Mouse (Mus musculus): Measurements from ENCODE around the gene Rad54l2. TPM values are rescaled to one million over a fixed set of nuclear protein-coding genes. Genes with fewer than 3 reads are reported as not detected.
A peak's percentile ranks its signal among the peaks of the same experiment; 100 is the strongest.

Rad54l2 gene
- polyA plus RNA-seq, 1 experiment from 2014 or later, result 3.9 TPM

DNA sequence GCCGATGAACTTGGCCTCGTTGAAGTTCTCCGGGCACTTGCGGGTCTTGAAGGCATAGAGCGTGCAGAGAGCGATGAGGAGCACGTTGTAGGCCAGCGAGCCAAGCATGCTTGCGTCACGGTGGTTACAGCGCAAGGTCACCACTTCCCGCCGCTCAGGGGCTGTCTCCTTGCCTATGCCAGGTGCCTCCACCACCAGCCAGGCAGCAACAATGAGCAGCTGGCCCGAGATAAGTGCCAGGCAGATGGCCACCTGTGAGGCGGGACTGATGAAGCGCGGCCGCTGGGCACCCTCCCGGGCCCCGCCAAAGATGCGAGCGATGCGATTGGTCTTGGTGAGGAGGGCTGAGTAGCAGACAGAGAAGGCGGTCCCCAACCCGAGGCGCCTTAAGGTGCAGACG is 141.8 kb downstream of the Rad54l2 start:
- Histone ChIP-seq H3K4me1 (replicated peaks) (no peaks in the 10 kb centered on the region), H3K9ac (no peak overlapping the region), H3K9me3 (replicated peaks) (no peaks in the 10 kb centered on the region), H3K36me3 (no peaks in the 10 kb centered on the region), H3K27ac (ENCODE audit: poor library complexity, severe bottlenecking) (no peak overlapping the region), H3K4me3 (no peak overlapping the region), H3K4me2 (no peak overlapping the region), H3K27me3 (replicated peaks) (peaks cover 37% of the 10 kb centered on the region)
- ATAC-seq (ENCODE audit: insufficient number of reproducible peaks, low FRiP score), result no peak
- 56% methylated on average over 27 of the region's 27 CpGs for WGBS

DNA sequence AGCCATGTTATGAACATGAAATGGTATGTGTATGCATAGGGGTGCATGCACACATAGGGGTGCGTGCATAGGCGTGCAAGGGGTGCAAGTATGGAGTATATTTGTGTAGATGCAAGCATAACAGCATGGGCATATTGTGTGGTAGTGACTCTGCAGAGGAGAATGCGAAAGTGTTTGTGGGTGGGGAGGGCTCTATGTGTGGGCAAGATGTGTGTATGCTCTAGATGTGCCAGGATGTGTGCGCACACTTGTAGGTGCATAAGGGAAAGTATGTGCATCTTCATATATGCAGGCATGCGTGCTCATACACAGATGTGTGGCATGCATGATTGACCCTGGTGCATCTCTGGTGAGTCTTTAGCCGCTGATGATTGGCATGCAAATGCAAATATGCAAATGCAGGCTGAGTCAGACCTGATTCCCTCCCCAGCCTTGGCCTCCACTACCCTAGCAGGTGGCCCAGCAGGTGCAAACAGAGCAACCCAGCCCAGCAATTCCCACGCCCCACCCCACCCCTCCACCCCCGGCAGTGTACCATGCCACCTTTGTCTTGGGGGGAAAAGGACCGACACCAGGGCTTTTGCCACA is 143.2 kb downstream of the Rad54l2 start:
- ATAC-seq (ENCODE audit: insufficient number of reproducible peaks, low FRiP score), result no peak
- H3K36me3 ChIP-seq, result no peaks in the 10 kb centered on the region
- H3K27ac ChIP-seq (ENCODE audit: poor library complexity, severe bottlenecking), result no peak overlapping the region
- no peak overlapping the region for H3K4me2 ChIP-seq
- WGBS, result 78% methylated on average over 9 of the region's 9 CpGs
- H3K4me3 ChIP-seq, result no peak overlapping the region
- no peak overlapping the region for H3K9ac ChIP-seq
- no peaks in the 10 kb centered on the region for H3K4me1 ChIP-seq (replicated peaks)
- H3K27me3 ChIP-seq (replicated peaks), result peaks cover 35% of the 10 kb centered on the region
- H3K9me3 ChIP-seq (replicated peaks), result no peaks in the 10 kb centered on the region

DNA sequence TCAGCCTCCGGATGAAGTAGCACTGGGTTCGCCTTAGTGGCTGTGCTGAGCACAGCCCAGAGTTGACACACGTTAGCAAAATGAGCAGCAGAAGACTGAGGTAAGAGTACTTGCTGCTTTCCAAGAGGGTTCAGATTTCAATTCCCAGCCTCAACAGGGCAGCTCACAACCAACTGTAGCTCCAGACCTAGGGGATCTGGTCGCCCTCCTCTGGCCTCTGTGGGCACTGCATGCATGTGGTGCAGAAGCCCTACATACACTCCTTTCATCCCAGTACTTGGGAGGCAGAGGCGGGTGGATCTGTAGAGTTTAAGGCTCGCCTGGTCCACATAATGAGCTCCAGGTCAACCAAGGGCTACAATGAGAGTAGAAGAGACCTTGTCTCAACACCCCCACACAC is 145.2 kb downstream of the Rad54l2 start:
- H3K4me3 ChIP-seq, result no peak overlapping the region
- ATAC-seq (ENCODE audit: insufficient number of reproducible peaks, low FRiP score), result no peak
- no peaks in the 10 kb centered on the region for H3K4me1 ChIP-seq (replicated peaks)
- no peaks in the 10 kb centered on the region for H3K9me3 ChIP-seq (replicated peaks)
- H3K9ac ChIP-seq, result no peak overlapping the region
- H3K27ac ChIP-seq (ENCODE audit: poor library complexity, severe bottlenecking), result no peak overlapping the region
- H3K36me3 ChIP-seq, result no peaks in the 10 kb centered on the region
- H3K27me3 ChIP-seq (replicated peaks), result peaks cover 32% of the 10 kb centered on the region
- H3K4me2 ChIP-seq, result no peak overlapping the region
- 67% methylated on average over 6 of the region's 6 CpGs for WGBS

DNA sequence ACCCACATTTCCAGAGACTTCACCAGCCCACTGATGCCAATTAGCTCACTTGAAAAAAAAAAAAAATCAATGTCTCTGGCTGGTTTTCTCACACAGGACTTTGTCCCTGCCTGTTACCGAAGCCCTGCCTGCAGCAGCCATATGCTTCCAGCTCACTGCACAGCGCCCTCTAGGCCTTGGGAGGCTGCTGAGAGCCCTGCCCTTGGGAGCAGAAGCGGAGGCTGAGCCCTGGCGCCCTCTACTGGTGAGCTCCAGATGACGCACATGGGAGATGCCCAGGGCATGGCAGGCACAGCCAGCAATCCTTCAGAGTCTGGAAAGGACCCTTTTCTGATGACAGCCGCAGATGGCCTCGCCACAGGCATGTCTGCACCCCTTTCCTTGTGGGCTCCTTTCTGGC is 145.9 kb downstream of the Rad54l2 start:
- Histone ChIP-seq H3K4me1 (replicated peaks) (no peaks in the 10 kb centered on the region), H3K4me3 (no peak overlapping the region), H3K27ac (ENCODE audit: poor library complexity, severe bottlenecking) (no peak overlapping the region), H3K9ac (no peak overlapping the region), H3K27me3 (replicated peaks) (peaks cover 27% of the 10 kb centered on the region), H3K9me3 (replicated peaks) (no peaks in the 10 kb centered on the region), H3K36me3 (no peaks in the 10 kb centered on the region), H3K4me2 (no peak overlapping the region)
- WGBS, result 33% methylated on average over 7 of the region's 7 CpGs
- 0 out of 2 replicates have a peak, but pooled peaks have one; percentile 25 for ATAC-seq (ENCODE audit: insufficient number of reproducible peaks, low FRiP score)

DNA sequence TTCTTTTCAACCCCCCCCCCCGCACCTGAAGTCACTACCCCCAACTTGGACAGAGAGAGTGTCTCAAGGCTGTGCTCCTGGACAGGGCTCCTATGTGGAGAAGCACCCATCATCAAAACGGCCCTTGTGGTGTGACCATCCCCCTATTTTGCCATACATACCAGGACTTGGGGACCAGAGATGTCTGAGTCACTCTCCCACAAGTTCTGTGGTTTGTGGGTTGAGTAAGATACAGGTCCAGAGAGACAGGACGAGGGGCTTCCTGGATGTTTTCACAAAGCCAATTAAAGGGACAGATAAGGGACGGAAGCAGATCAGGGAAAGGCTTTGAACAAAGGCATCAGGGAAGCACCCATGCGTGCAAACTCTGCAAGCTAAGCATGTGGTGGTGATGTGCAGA is 147.6 kb downstream of the Rad54l2 start:
- Histone ChIP-seq H3K27me3 (replicated peaks) (peaks cover 10% of the 10 kb centered on the region; the same call in 1 of the 2 replicates), H3K27ac (ENCODE audit: poor library complexity, severe bottlenecking) (no peak overlapping the region), H3K36me3 (no peaks in the 10 kb centered on the region), H3K4me1 (replicated peaks) (no peaks in the 10 kb centered on the region), H3K9ac (no peak overlapping the region), H3K4me3 (no peak overlapping the region), H3K9me3 (replicated peaks) (no peaks in the 10 kb centered on the region), H3K4me2 (no peak overlapping the region)
- WGBS, result 32% methylated on average over 5 of the region's 5 CpGs
- no peak for ATAC-seq (ENCODE audit: insufficient number of reproducible peaks, low FRiP score)

DNA sequence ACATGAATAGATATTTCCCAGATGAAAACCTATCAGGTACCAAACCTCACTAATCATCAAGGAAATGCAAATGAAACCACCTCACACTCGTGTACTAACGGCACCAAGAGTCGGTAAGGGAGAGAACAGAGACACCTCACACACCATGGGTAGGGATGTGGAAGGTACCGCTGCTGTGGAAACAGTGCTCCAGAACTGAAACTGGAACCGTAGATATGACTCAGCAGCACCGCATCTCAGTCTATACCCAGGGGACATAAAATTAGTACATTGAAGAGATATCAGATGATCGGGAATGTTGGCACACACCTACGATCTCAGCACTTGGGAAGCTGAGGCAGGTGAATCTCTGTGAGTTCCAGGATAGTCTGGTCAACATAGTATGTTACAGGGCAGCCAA is 150.8 kb downstream of the Rad54l2 start:
- no peak overlapping the region for H3K9ac ChIP-seq
- no peak overlapping the region for H3K27ac ChIP-seq (ENCODE audit: poor library complexity, severe bottlenecking)
- no peak overlapping the region for H3K4me2 ChIP-seq
- no peaks in the 10 kb centered on the region for H3K4me1 ChIP-seq (replicated peaks)
- H3K27me3 ChIP-seq (replicated peaks), result no peaks in the 10 kb centered on the region
- no peak overlapping the region for H3K4me3 ChIP-seq
- no peaks in the 10 kb centered on the region for H3K9me3 ChIP-seq (replicated peaks)
- WGBS, result 84% methylated on average over 8 of the region's 8 CpGs
- no peak for ATAC-seq (ENCODE audit: insufficient number of reproducible peaks, low FRiP score)
- H3K36me3 ChIP-seq, result no peaks in the 10 kb centered on the region

Other genes with a start within 250 kb of the Rad54l2 start
- gene Iqcf3, start 227.6 kb downstream of the Rad54l2 start, polyA plus RNA-seq (2016; fragmentation: Nextera tagmentation; extraction: Ambion mirVana), result not detected in 2 replicates
- gene Iqcf4, start 218.2 kb downstream of the Rad54l2 start, polyA plus RNA-seq (2016; fragmentation: Nextera tagmentation; extraction: Ambion mirVana), result not detected in 2 replicates
- not detected in 2 replicates for gene Iqcf6, start 162.6 kb downstream of the Rad54l2 start, polyA plus RNA-seq (2016; fragmentation: Nextera tagmentation; extraction: Ambion mirVana)
- not detected in 2 replicates for gene Grm2, start 133.1 kb downstream of the Rad54l2 start, polyA plus RNA-seq (2016; fragmentation: Nextera tagmentation; extraction: Ambion mirVana)
- gene Tex264, start 103.3 kb downstream of the Rad54l2 start, polyA plus RNA-seq (2016; fragmentation: Nextera tagmentation; extraction: Ambion mirVana), result 37.3 and 39.4 TPM in 2 replicates
- 20.7 and 22.6 TPM in 2 replicates for gene Dcaf1, start 32.7 kb upstream of the Rad54l2 start, polyA plus RNA-seq (2016; fragmentation: Nextera tagmentation; extraction: Ambion mirVana)
- gene Rbm15b, start 98.2 kb upstream of the Rad54l2 start, polyA plus RNA-seq (2016; fragmentation: Nextera tagmentation; extraction: Ambion mirVana), result 9.2 and 9.3 TPM in 2 replicates
- 237 and 247 TPM in 2 replicates for gene Manf, start 102.8 kb upstream of the Rad54l2 start, polyA plus RNA-seq (2016; fragmentation: Nextera tagmentation; extraction: Ambion mirVana)

Measured in heart, embryonic 12.5 days (tissue).